Mouse (Mus musculus) megakaryocyte-erythroid progenitor cell, adult 5-6 weeks (primary cell): ENCODE data around the gene Phf23. TPM values are rescaled to one million over a fixed set of nuclear protein-coding genes. Genes with fewer than 3 reads are reported as not detected.
"Not testable (repeated sequence)": the region's sequence is repeated elsewhere in the genome, so short reads cannot be mapped to it uniquely, and the experiment has no call there.

Source experiments
- ATAC-seq: replicated peaks from 2 replicates; pipeline ENCODE4 v1.8.0; 2016; ENCODE audit warnings: mild to moderate bottlenecking, inconsistent platforms; ENCODE audit not compliant: severe bottlenecking, poor library complexity, low FRiP score, low TSS enrichment
- total RNA-seq, 2 experiments: library from RNA; stranded (forward) in 1 of 2; stranded (reverse) in 1 of 2; fragments of 200-1000, 215-1000 nt in 1 of 2; fragments of >200 nt in 1 of 2; fragmentation: Nextera tagmentation in 1 of 2; gene quantifications; 2 replicates each; pipeline ENCODE4 v1.2.3; 2014 to 2017

Phf23 gene
- total RNA-seq, 2 experiments from 2014 or later: 46.2 to 53.9 TPM

DNA sequence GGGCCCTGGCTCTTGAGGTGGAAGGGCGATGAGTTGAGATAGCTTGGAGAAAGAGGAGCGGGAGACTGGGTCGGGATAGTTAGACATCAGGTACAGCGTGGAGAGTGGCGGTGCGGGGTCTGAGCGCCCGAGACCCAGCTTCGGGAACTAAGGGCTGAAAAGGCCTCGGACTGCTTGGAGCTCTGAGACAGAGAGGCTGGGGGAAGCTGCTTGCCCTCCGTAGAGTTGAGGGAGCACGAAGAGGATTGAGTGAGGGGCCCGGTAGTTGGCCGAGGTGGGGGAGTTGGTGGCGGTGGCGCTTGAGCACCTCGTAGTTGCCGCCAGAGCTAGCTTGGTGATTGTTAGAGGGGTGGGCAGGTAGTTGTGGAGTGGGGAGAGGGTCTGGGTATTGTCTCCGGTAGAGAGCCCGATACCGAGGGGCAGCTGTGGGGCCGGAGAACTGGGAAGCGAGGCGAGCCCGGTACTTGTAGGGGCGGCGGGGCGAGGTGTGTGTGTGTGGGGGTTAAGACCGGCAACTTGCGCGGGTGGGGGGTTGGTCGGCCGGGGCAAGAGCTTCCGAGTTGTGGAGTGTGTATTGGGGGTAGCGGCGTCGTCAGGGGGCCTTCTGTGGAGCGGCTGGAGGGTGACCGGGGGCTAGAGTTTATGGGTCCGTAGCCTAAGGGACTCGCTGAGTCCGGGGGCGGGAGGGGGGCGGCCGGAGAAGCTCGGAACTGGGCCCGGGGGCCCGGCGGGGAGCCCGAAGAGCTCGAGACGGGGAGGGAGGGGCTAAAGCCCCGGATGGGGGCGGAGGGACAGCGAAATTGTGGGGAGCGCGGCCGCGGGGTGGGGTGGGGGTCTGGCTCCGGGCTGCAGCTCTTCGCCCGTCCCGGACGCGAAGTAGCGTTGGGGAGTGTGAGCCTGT lies 834 bp downstream of the Phf23 start:
- no peak for ATAC-seq

DNA sequence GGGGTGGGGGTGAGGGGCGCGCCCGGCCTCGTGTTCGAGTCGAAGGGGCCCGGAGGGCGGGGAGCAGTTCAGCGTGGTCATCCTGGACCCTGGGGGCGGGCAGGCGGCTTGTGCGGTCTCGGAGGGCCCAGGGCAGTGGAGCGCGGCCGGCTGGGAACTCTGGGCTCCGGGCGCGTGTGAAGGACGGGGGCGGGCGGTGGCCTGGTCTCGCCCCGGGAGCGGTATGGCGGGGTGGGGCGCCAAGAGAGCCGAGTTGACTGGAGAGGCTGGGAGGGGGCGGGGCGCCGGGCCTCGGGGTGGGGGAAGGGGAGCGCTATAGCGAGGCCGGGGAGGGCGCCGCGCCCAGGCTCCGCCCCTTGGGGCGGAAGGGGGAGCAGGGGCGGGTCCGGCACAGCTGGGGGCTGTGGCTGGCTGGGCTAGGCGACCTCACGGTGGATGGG lies 1.5 kb downstream of the Phf23 start:
- ATAC-seq: peak; percentile 46

DNA sequence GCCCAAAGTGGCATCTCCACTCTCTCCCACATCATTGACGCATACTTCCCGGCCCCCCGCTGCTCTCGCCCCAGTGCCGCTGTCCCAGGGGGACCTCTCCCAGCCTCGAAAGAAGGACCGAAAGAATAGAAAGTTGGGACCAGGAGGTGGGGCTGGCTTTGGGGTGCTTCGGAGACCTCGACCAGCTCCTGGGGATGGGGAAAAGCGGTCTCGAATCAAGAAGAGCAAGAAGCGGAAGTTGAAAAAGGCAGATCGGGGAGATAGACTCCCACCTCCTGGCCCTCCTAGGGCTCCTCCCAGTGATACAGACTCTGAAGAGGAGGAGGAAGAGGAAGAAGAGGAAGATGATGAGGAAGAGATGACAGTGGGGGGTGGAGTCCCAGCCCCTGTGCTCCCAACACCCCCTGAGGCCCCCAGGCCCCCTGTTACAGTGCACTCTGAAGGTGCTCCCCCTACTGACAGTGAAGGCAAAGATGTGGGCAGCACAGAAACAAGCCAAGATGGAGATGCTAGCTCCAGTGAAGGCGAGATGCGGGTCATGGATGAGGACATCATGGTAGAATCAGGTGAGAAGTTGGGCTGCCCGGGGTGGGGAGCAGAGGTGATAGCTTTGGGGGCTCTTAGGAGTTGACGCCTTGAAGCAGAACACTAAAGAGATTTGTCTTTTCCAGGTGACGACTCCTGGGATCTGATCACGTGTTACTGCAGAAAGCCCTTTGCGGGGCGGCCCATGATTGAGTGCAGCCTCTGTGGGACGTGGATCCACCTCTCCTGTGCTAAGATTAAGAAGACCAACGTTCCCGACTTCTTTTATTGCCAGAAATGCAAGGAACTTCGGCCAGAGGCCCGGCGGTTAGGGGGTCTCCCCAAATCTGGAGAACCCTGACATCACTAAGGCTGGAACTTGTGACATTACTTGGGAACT lies 3.3 kb downstream of the Phf23 start:
- no peak for ATAC-seq

DNA sequence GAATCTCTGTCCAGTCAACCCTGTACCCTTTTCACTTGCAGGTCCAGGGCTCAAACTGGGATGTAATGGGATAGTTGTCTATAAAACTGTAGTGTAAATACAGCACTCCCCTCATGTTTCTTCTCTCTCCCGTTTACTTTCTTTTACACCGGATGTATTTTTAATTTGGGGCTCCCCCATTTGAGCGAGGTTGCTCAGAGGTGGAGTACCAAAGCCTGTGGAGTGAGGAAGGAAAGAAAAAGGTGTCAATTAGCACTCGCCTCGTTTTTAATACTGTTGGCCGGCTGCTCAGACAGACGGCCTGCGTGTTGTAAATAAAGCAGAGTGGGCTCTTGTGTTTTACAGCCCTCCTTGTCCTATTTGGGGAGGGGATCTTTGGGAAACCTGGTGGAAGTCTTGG lies 4.1 kb downstream of the Phf23 start:
- ATAC-seq: no peak

DNA sequence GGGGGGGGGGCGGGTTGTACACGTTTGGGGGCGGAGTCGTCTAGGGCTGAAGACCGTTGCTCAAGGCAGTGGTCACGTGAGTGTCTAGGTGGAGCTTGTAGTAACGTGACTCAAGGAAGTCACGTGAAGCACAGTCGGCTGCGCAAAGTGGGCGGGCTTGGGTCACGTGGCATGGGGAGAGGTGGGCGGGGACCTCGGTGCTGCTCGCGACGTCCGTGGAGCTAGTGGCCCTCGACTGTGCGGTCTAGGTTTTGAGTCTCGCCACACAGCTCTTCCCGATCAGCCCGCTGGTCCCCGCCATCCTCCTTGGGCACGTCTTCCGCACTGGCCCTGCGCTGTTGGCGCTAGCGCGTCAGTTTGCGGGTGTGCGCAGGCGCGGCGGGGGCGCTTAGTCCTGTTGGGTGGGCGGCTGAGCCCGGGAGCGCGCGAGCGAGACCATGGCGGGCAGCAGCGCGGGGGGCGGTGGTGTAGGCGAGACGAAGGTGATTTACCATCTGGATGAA lies 4.9 kb downstream of the Phf23 start, which contains the start of gene Dvl2:
Gene Dvl2 (plus strand): TSS at position 200 of the 503 bp plus-strand sequence.
- ATAC-seq: peak; percentile 39

DNA sequence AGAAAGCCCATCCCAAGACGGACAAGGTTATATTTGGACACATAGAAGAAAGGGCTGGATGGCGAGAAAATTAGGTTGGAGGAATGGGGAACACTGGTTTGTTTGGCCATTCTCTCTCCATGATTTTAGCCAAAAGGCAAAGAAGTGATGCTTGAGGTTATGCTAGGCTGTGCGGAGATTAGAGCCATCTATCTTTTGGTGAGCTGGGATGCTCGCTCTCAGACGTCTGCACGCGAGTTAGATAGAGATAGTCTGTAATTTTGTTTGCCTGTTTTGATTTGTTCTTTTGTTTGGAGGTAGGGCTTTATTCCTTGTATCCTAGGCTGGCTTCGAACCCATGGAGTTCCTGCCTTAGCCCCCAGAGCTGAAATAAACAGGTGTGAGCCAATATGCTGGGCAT lies 5.6 kb downstream of the Phf23 start:
- no peak for ATAC-seq

DNA sequence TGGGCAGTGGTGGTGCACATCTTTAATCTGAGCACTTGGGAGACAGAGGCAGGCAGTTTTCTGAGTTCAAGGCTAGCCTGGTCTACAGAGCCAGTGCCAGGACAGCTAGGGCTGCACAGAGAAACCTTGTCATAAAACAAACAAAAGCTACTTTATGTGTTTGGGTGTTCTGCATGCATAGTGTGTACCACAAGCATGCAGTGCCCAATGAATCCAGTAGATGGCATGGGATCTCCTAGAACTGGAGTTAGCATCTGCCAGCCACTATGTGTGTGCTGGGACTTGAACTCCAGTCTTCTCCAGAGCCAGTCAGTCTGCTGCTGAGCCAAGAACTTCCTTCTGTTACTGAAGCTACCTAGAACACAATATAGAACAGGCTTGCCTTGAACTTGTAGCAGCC lies 6.3 kb downstream of the Phf23 start:
- peak; percentile 35; the same call in 1 of the 2 replicates for ATAC-seq

DNA sequence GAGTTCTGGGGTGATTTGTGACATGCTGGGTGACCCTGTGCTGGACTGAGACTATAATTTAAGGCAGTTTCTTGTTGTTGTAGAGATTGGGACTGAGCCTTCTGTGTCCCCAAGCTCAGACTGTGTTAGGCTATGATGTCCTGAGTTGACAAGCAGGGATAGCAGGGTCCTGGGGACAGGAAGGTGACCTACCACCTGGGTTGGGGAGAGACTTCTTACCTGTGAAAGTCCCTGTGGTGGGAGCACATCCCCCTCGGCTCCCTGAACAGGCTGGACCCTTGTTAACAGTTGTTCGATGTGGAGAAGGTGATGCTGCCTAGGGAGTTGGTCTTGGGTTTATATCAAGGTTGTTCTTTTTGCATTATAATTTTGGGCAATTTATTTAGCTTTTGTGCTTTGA lies 6.9 kb downstream of the Phf23 start:
- ATAC-seq: no peak

DNA sequence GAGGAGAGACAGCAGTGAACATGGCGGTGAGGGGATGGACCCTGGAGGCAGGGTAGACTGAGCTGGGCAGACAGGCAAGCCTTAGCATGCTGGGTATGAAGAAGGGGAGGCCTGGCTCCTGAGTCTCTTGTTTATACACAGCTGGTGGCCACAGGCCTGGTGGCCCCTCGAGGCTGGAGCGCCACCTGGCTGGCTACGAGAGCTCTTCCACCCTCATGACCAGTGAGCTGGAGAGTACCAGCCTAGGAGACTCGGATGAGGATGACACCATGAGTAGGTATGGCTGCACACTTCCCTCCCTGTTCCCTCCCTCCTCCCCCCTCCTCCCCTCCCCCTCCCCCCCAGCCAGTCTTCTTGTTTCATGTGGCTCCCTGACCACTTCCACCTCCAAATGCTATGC lies 9.9 kb downstream of the Phf23 start:
- peak; percentile 53; the same call in 1 of the 2 replicates for ATAC-seq

DNA sequence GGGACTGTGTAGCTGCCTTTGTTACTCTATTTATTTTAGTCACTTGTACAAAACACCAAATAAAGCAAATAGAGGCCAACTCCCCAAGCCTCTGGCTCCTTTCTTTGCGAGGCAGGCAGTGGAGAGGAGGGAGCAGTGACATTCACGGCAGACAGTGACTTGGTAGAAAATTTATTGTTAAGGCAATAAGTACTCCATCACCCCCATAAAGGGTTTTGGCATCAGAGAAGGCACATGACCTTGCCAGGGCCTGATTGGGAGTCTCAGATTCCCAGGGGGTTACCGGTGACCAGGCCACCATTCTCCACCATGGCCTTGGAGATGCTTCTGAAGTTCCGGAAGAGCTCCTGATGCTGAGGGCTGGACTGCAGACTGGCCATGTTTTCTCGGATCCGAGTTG lies 14.5 kb downstream of the Phf23 start:
- ATAC-seq: no peak

DNA sequence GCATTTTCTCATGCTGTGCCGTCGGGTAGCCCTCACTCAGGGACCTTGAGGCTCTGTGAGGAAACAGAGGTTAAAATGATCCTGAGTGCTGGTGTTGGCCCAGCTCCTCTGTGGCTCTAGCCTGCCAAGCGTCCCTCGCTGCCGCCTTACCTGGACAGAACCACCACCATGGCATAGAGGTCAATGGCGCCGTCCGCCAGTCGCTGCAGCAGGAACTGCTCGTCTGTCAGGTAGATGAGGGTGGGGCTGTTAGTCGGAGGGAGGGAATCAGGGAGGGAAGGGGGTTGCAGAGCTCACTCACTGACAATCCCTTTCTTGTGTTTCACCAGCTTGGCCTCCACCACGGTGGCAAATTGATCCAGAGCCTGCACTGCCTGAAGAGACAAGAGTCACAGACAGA lies 15.0 kb downstream of the Phf23 start:
- no peak for ATAC-seq

DNA sequence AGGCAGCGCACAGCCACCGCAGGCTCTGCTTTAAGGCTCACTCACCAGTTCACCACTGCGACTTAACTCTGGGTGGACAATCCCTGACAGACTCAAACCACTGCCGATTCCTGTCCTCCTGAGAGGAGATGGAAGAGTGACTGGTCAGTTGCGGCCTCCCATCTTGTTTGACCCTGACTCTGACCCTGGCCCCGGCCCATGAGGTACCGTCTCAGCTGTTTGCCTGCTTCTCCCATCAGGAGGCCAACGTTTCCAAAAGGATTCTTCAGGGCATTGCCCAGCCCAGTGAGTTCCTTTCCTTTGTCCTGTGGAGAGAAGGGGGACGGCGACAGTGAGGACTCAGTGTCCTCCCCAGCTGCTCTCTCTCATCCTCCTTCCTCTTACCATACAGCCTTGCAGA lies 15.4 kb downstream of the Phf23 start:
- ATAC-seq: no peak

DNA sequence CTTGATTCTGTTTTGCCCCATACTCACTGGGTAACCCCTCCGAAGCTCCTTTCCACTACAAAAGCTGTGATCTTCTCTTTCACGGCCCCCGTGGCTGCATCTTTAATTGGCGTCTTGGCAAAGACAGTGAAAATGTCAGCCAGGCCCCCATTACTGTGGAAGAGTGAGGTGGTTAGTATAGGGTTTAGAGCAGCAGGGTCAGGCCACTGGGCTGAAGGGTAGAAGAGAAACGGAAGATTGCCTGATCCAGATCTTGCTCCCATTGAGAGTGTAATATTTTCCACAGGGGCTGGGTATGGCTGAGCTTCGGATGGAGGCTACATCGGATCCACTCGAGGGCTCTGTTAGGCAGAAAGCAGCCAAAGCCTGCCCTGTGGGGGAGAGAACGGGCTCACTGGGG lies 17.4 kb downstream of the Phf23 start:
- no peak for ATAC-seq

DNA sequence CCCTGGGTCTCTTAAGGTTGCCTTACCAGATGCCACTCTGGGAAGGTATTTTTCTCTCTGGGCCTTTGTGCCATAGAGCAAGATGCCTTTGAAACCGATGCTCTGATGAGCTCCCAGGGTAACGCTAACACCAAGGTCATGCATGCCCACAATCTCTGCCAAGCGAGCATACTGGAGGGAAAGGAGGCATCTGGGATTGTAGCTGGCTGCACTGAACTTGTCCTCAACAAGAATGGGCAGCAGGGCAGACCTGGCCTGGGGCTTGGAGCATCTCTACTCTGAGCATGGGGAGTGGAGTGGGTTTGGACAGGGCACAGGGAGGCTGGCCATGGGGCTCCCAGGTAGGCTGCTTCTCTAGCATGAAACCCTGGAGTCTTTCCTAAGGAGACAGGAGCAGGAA lies 17.8 kb downstream of the Phf23 start:
- no peak for ATAC-seq

DNA sequence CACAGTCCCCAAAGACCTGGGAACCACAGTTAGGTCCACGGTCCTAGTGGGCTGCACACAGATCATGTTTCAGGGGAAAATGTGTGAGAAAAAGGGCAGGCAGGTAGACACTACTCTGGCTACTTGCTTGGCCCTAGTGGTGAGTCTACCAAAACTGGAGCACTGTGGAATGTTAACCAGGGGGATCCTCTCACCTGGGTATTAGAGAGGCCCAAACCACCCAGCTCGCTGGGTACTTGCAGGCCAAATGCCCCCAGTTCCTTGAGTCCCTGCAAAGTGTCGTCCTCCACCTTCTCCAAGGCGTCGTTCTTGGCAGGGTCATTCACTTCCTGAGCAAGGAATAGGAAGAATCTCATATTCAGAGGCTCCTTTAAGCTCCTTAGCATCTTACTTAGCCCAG lies 18.5 kb downstream of the Phf23 start:
- ATAC-seq: no peak

DNA sequence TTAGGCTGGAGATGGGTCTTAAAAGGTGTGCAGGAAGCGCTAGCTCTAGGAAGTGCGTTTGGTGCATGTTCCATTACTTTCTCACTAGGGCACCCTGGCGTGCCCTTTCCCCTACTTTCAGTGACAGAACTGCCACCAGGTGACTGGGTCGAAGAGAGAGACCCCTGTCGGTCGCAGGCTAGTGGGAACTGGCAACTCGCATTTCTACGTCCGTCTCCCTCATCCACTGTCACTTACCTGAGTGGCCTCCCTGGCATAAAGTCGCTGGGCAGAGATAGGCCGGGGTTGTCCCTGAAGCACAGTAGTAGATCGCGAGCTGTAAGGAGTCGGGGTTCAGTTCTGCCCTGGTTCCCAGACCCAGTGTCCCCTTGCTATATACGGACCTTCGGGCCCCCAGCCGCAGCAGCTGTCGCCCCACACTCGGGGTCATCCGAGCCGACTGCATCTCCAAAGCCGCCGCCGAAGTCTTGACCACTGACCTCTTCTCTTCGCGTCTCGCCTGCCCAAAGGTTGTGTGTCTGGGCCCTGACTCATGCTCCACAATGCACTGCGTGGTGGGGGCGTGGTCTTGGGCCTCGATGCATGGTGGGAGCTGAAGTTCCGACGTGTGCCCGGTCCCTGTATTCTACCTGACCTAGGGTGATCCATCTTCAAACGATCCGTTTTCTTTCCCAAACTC lies 19.4 kb downstream of the Phf23 start, which contains the start of gene Acadvl:
Gene Acadvl (minus strand): TSS at position 532 of the 679 bp plus-strand sequence.
- ATAC-seq: peak; percentile 88

DNA sequence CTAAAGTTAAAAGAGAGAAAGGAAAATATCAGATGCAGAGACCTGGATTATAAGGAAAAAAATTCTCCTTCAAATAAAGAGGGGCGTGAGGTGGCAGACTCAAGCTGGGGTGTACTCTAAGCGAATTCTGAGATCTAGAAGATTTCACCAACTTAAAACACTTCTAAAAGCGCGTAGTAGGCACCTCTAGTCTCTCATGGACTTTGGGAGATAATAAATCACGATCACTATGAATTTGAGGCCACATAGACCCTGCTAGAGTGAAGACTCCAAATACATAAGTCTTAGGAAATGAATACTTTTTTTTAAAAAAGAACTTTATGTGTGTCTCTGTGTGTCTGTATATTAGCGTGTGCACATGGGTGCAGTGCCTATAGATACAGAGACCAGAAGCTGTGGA lies 20.1 kb downstream of the Phf23 start:
- no peak for ATAC-seq

DNA sequence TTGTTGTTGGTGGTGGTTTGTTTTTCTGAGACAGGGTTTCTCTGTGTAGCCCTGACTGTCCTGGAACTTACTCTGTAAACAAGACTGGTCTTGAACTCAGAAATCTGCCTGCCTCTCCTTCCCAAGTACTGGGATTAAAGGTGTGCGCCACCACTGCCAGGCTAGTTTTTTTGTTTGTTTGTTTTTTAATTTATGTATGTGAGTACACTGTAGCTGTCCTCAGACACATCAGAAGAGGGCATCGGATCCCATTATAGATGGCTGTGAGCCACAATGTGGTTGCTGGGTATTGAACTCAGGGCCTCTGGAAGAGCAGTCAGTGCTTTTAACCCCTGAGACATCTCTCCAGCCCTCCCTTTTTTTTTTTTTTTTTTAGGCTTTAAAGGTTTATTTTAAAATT lies 20.6 kb downstream of the Phf23 start:
- not testable (repeated sequence) for ATAC-seq

DNA sequence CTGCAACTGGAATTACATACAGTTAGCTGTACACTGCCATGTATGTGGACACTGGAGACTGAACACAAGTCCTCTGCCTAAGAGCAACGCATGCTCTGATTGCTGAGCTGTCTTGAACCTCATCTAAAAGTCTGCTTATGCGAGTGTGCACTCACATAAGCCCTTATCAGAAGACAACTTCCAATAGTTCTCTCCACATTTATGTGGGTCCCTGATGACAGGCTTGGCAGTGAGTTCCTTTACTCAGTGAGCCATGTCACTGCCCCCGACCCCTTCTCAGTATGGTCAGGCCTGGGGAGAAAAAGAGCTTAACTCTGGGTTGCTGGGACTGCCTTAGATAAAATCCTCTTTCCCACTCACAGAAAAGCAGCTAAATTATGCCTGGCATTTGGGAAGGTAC lies 21.1 kb downstream of the Phf23 start, which contains the start of gene Dlg4:
Gene Dlg4 (plus strand): TSS at position 274 of the 400 bp plus-strand sequence.
- no peak for ATAC-seq
